Mouse (Mus musculus): Measurements from ENCODE around the gene Aprt.

- no peak for TF ChIP-seq CTCF (conservative IDR thresholded peaks at IDR 0.05; ENCODE audit: low read length)
- no peak for TF ChIP-seq POU5F1 (IDR thresholded peaks at IDR 0.05; ENCODE audit: borderline replicate concordance, low read length)
Measured at GRCm38 (mm10) chr8:122571750-122572267, 4.9 kb downstream of the Aprt start.
